Mouse (Mus musculus) lung, adult 18-20 months (tissue): ENCODE measurements around the gene Srms.
"Not testable (repeated sequence)": the region's sequence is repeated elsewhere in the genome, so short reads cannot be mapped to it uniquely, and the experiment has no call there.

ENCODE experiments used
- DNase-seq, 2 experiments: peaks; one replicate each; pipeline ENCODE4 v3.0.0; 2022; ENCODE audit warnings: mixed read lengths in 2 of 2

The Srms gene

GRCm38 (mm10) chr2:181219538-181220216, 6.7 kb upstream of the Srms start, which contains the start of gene Fndc11:
Gene Fndc11 (plus strand): TSS chr2:181220013.
- peak; percentile 91 to 95 for DNase-seq

- no peak for DNase-seq
Observed at GRCm38 (mm10) chr2:181218881-181219485, 6.0 kb upstream of the Srms start.

- DNase-seq, result no peak
Observed at GRCm38 (mm10) chr2:181216037-181216436, 3.1 kb upstream of the Srms start.

GRCm38 (mm10) chr2:181212389-181213020, 480 bp downstream of the Srms start:
- no peak for DNase-seq

- no peak for DNase-seq
Observed at GRCm38 (mm10) chr2:181206118-181206517, 6.9 kb downstream of the Srms start.

DNA sequence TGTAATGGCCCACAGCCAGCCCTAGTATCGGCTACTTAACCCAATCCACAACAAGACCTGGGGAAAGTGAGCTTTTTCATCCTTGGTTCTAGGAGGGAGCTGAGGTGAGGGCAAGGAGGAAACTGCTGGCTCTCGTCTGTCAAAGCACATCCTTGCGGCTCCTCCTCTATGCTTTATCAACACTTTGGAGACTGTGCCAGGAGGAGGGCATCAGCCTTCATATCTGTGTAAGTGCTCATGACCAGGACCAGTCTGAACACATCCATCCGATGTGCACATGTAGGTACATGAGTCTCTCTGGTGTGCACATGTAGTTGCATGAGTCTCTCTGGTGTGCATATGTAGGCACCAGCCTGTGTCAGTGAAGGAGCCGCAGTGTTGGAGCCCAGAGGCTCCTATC, 7.3 kb downstream of the Srms start:
- DNase-seq, result no peak

DNA sequence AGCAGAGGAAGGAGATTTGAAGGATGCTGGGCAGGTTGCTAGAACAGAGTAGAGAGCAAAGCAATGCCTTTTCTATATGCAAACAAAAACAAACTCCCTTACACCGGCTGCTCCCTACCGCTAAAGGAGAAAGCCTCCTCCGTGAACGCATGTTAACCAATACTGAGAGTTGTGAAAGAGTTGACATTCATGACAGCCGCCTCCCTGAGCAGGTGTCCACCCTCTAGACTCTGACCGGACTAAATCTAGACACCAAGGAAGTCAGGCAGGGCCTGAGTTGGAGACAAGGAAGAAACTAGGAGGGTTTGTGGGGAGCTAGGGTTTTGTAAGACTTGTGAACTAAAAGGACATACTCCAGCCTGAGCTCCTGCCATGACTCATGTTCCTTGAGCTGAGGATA, 10.1 kb downstream of the Srms start:
- no peak for DNase-seq

DNA sequence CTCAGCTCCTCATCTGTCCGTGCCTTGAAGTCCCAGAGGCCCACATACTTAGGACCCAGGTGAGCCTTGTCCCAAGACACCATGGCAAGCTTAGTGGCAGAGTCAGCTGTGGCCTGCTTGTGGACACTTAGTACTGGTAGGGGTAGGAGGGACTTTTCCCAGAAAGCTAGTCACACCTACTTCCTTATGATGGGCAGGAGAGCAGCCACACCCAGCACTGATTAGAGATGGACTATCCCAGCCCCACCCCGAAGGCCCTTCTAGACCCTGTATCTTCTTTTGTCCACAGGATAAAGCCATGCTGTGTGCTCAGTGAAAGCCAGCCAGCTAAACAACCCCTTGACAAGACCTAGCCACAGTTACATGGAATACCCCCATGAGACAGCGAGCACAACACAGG, 10.6 kb downstream of the Srms start, which contains the start of gene Ptk6:
Gene Ptk6, minus strand, starts transcription at position 368 of the 400 bp plus-strand sequence.
- DNase-seq, result no peak

DNA sequence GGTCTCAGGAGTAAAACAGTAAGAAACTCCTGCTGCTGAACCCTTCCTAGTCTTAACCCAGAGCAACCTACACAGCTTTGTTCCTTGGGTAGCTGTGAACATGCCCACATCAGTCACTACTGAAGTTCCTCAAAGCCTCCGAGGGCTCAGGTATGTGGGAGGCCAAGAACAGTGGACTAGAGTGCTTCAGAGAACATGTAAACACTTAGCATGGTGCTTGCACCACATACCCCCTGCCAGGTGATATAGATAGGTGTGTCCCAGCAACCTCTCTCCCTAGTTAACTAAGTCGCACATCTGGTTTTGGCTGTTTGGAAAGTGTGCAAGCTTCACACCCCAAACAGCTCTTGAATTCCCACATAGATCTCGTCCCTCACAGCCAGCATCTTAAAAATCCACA, 11.4 kb downstream of the Srms start:
- peak; percentile 71 to 80 for DNase-seq

- DNase-seq, result no peak
Observed at GRCm38 (mm10) chr2:181196628-181197300, 16.2 kb downstream of the Srms start.

DNA sequence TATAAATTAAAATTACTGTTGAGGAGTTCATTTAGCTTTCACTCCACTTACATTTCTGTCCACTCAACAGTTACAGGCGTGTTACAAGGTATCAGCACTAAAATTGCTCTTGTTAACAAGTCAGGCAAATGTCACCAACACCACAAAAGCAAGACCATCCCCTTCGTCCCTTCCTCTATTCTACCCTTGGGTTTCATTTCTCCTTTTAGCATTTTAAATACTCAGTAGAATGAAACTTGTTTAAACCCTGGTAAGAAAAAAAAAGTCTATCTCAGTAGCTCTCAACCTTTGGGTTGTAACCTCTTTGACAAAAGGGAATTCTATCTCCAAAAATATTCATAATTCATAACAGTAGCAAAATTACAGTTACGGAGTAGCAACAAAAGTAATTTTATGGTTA, 19.9 kb downstream of the Srms start:
- DNase-seq, result no peak

DNA sequence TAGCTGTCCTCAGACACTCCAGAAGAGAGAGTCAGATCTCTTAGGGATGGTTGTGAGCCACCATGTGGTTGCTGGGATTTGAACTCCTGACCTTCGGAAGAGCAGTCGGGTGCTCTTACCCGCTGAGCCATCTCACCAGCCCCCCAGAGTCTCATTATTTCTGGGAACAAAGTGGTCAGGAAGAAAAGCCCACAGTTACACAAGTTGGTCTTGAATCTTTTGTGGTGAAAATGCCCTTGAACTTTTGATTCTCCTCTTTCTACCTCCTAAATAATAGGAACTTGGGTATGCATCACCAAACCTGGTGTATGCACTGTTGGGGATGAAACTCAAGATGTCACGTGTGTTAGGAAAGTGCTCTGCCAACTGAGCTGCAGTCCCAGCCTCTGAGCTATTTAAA, 21.0 kb downstream of the Srms start:
- no peak for DNase-seq

GRCm38 (mm10) chr2:181191385-181191784, 21.6 kb downstream of the Srms start:
- DNase-seq, result not testable (repeated sequence)

DNA sequence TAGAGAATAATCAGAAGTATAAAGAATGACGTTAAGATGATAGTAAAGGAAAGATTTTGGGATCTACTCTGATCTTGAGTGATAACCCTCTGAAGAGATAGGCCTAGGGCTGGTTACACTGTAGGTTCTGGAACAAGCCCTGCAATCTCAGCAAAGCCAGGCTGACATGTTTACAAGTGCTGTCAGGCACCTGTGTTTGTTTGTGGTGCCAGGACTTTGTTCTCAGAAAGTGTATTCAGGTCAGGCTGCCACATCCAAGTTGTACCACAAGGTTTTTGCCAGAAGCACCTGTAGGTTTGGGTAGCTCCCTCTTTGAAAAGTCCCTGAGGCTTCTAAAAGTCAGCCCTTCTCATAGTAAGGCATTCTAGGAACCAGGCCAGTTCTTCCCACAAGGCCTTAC, 23.7 kb downstream of the Srms start:
- DNase-seq, result no peak

DNA sequence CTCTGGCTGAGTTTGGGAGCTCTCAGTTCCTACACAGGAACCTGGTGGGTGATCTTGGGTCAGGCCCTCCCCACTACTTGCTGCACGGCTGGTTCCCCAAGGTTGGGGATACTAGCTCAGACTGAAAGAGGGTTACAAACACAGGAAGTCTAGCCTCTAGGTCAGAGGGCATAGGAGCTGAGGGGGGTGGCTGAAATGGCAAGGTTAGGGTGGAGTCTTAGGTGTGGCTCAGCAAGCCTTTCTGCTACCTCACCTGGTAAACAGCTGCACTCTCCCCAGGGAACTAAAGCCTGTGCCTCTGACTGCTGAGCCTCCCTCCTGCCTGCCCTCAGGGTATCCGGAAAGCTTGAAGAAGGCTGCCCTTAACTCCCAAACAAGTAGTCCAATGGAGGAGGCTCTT, 24.3 kb downstream of the Srms start:
- DNase-seq, result peak; percentile 59 to 62

DNA sequence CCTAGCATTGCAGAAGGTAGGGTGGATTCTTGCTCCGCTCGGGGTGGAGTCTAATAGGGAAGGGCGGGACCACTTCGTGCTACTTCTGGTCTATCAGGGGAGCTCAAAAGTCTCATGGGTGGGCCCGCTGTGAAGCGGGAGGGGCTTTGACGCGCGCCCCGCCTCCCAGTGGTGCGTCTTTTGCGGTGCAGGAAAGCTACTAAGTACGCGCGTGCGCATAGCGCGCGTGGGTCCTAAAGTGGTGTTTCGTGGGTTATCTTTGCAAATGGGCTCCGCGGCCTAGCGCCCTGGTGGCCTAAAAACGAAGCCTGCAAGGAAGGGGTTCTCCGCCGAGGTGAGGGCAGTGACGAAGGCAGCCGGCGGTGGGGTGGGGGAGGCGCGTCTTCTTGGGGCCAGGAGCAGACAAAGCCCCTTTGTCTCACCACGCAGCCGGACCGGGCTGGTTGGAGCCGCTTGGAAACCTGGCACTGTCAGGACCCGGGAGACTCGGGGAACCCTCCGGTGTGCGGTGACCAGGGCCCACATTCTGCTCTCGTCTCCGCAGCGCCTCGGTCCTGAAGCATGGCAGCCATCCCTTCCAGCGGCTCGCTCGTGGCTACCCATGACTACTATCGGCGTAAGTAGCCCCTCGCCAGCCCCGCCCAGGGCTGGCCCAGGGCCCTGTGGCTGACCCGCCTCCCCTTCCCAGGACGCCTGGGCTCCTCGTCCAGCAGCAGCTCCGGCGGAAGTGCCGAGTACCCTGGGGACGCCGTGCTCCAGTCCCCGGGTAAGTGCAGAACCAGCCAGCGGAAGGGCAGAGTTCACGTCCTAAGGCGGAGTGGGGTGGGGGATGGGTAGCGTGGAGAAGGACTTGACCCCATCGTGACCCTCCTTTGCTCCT, 25.6 kb downstream of the Srms start, which contains the start of gene Ppdpf:
Gene Ppdpf, plus strand, starts transcription at position 127 of the 880 bp plus-strand sequence.
- peak; percentile 98 to 99 for DNase-seq

GRCm38 (mm10) chr2:181186635-181187034, 26.4 kb downstream of the Srms start:
- DNase-seq, result peak; percentile 90 to 91

GRCm38 (mm10) chr2:181180898-181181297, 32.1 kb downstream of the Srms start:
- DNase-seq, result no peak

DNA sequence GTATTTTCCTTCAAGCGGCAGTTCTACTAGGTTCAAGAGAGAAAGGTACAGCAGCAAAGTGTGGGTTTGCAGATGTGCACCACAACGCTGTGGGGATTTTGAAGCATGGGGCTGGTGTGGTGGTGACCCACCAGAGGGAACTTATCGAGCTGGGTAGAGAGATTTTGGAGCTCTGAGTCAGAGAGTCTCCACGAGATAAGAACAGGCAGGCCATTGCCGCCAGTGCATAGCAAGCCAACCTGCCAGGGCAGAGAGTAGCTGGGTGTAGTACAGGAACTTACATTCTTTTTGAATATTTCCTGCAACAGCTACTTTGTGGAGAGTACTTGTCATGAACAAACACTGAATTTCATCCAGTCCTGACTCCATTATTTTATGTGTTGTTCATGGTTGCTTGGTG, 34.5 kb downstream of the Srms start:
- DNase-seq, result peak; percentile 12 to 24

GRCm38 (mm10) chr2:181178015-181178414, 35.0 kb downstream of the Srms start:
- DNase-seq, result no peak

GRCm38 (mm10) chr2:181174646-181175045, 38.3 kb downstream of the Srms start:
- DNase-seq, result no peak

DNA sequence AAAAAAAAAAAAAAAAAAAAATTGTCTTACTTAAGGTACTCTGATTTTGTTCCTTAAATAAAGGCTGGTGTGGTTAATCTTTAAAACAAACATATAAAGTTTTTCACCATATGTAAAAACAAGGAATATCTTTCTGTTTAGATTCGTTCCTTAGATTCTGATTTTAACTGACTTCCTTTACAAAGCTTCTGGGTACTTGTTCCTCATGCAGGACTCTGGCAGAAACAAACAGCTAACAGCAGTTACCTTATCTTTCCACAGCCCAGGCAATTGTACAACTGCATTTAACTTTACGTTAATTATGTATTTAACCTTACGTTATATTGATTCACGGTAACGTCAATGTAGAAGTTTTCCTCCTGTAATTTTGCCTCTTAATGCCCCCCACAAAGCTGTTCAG, 46.5 kb downstream of the Srms start:
- no peak for DNase-seq
